Mouse (Mus musculus) forebrain, embryonic 14.5 days (tissue): ENCODE measurements around the gene Myrfl. TPM values are rescaled to one million over a fixed set of nuclear protein-coding genes. Genes with fewer than 3 reads are reported as not detected.

Source experiments
- polyA plus RNA-seq: library from polyadenylated mRNA; unstranded; fragments of >200 nt; fragmentation: Nextera tagmentation; extraction: Ambion mirVana; gene quantifications from 2 replicates; pipeline ENCODE4 v1.2.1, GENCODE M21; 2014

Gene Myrfl
- polyA plus RNA-seq, 1 experiment from 2014 or later: 0.06 TPM

Other genes starting within 250 kb of the Myrfl start
- gene Rab3ip, start 53.9 kb upstream of the Myrfl start, polyA plus RNA-seq: 37.3 and 42.8 TPM in 2 replicates
- not detected in 2 replicates for gene Gm10271, start 75.7 kb upstream of the Myrfl start, polyA plus RNA-seq
- 0.10 TPM in 1 of 2 replicates, not detected in the other for gene Best3, start 89.4 kb upstream of the Myrfl start, polyA plus RNA-seq
- gene Lrrc10, start 148.4 kb upstream of the Myrfl start, polyA plus RNA-seq: not detected in 2 replicates
- 315 and 330 TPM in 2 replicates for gene Cct2, start 166.9 kb upstream of the Myrfl start, polyA plus RNA-seq